17 mouse cellular contexts compared by ENCODE assay signal in the genomic region with DNA sequence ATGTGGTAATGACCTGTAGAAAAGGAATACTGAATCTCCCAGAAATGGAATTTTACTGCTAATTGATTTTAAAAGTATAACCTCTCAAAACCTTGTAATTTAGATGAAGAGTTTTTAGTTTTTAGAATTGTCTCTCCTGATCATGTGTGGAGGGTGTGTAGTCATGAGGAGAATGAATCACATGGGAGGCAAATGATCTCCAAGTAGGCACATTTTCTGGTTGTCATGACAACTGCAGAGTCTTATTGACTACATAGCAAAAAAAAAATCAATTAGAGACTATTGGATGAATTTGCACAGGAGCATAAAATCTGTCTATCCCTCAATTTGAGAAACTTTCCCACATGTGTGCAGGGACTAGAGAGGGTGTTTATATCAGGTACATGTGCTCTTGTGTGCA.
"Had no signal": no experiment of that assay in that cellular context is flagged by ENCODE, and none has a peak within 500 bp of the region (broad histone marks: within the 10 kb centered on the region; RNA-seq: fewer than 3 reads in every experiment).

No protein-coding gene starts in this region.

- H3K9me3 ChIP-seq: midbrain, embryonic 12.5 days; neural tube, embryonic 13.5 days; neural tube, embryonic 15.5 days had no signal

- H3K27ac ChIP-seq: midbrain, embryonic 12.5 days; neural tube, embryonic 13.5 days; neural tube, embryonic 15.5 days had no signal

- ATAC-seq: midbrain, embryonic 16.5 days had no signal

- H3K4me2 ChIP-seq: lung, embryonic 14.5 days; midbrain, embryonic 12.5 days; neural tube, embryonic 13.5 days; neural tube, embryonic 15.5 days had no signal

- H3K27me3 ChIP-seq: midbrain, embryonic 12.5 days; neural tube, embryonic 13.5 days; neural tube, embryonic 15.5 days had no signal

- H3K9ac ChIP-seq: lung, embryonic 14.5 days; midbrain, embryonic 12.5 days; neural tube, embryonic 13.5 days; neural tube, embryonic 15.5 days had no signal

- H3K4me3 ChIP-seq: midbrain, embryonic 12.5 days; myocyte; neural tube, embryonic 13.5 days; neural tube, embryonic 15.5 days had no signal

- H3K4me1 ChIP-seq: midbrain, embryonic 12.5 days; neural tube, embryonic 13.5 days; neural tube, embryonic 15.5 days had no signal

- H3K36me3 ChIP-seq: midbrain, embryonic 12.5 days had no signal

- DNase-seq: lung, adult 18-20 months; lung, embryonic 14.5 days; lung, postnatal 10 days; lung, postnatal 4 days; retina, postnatal 1 day; right cerebral cortex, adult 18-20 months; right cerebral cortex, postnatal 25 days; right cerebral cortex, postnatal 4 days; spleen, adult 18-20 months; thymus, adult 18-20 months; thymus, postnatal 14 days; thymus, postnatal 36 days had no signal
